Mouse (Mus musculus): ENCODE measurements around the gene Agpat3. TPM values are rescaled to one million over a fixed set of nuclear protein-coding genes. Genes with fewer than 3 reads are reported as not detected.

Gene Agpat3
- total and polyA plus RNA-seq, 3 experiments, result 0.07 TPM; not detected in 2

GRCm38 (mm10) chr10:78334923-78335561 is 17.2 kb downstream of the Agpat3 start:
- Histone ChIP-seq H3K4me1 (ENCODE audit: control insufficient read depth in 1 of 2, insufficient read depth in 2 of 2, low read length in 2 of 2) (no peaks in the 10 kb centered on the region), H3K9me3 (replicated peaks; ENCODE audit: insufficient read depth, low read length) (no peaks in the 10 kb centered on the region), H3K4me3 (ENCODE audit: control insufficient read depth in 1 of 2, insufficient read depth in 1 of 2, low read depth in 2 of 2, low read length in 2 of 2) (no peak overlapping the region), H3K79me2 (ENCODE audit: control insufficient read depth, insufficient read depth, low read length, poor library complexity) (no peaks in the 10 kb centered on the region), H3K9ac (ENCODE audit: control insufficient read depth, low read depth, low read length, poor library complexity, severe bottlenecking) (no peak overlapping the region), H3K27me3 (ENCODE audit: control insufficient read depth in 1 of 2, insufficient read depth in 2 of 2, low read length in 2 of 2) (peaks cover 29 to 31% of the 10 kb centered on the region in 2 experiments), H3K27ac (ENCODE audit: control insufficient read depth, low read depth, low read length) (no peak overlapping the region), H3K36me3 (ENCODE audit: control insufficient read depth in 1 of 2, insufficient read depth in 2 of 2, low read length in 2 of 2) (no peaks in the 10 kb centered on the region)
- DNase-seq (ENCODE audit: low read depth, low spot score), result no peak
- TF ChIP-seq ELF1 (IDR thresholded peaks at IDR 0.05; ENCODE audit: low read depth, low read length), result no peak
- TF ChIP-seq NELFE (IDR thresholded peaks at IDR 0.05; ENCODE audit: low read depth, low read length), result no peak
- no peak for TF ChIP-seq TCF12 (IDR thresholded peaks at IDR 0.05; ENCODE audit: low read depth, low read length)
- no peak for TF ChIP-seq RAD21 (IDR thresholded peaks at IDR 0.05; ENCODE audit: low read depth, low read length)
- no peak for TF ChIP-seq ETS1 (IDR thresholded peaks at IDR 0.05; ENCODE audit: low read depth, low read length)
- TF ChIP-seq MEF2A (IDR thresholded peaks at IDR 0.05; ENCODE audit: extremely low read depth, insufficient replicate concordance, low read depth, low read length, poor library complexity, severe bottlenecking), result no peak
- TF ChIP-seq SIN3A (IDR thresholded peaks at IDR 0.05; ENCODE audit: low read length), result no peak
- no peak for TF ChIP-seq CHD2 (IDR thresholded peaks at IDR 0.05; ENCODE audit: low read length)
- TF ChIP-seq MXI1 (IDR thresholded peaks at IDR 0.05; ENCODE audit: low read depth, low read length), result no peak
- TF ChIP-seq EP300 (IDR thresholded peaks at IDR 0.05; ENCODE audit: low read depth in 1 of 2, low read length in 2 of 2), result no peak
- no peak for TF ChIP-seq GABPA (IDR thresholded peaks at IDR 0.05; ENCODE audit: low read depth, low read length)
- TF ChIP-seq TAL1 (IDR thresholded peaks at IDR 0.05; ENCODE audit: low read length), result no peak
- no peak for TF ChIP-seq MYB (IDR thresholded peaks at IDR 0.05; ENCODE audit: low read depth, low read length)
- no peak for TF ChIP-seq ZMIZ1 (IDR thresholded peaks at IDR 0.05; ENCODE audit: low read depth, low read length)
- no peak for TF ChIP-seq BHLHE40 (IDR thresholded peaks at IDR 0.05; ENCODE audit: borderline replicate concordance, low read depth, low read length)
- no peak for TF ChIP-seq POLR2AphosphoS2 (IDR thresholded peaks at IDR 0.05; ENCODE audit: low read length)

DNA sequence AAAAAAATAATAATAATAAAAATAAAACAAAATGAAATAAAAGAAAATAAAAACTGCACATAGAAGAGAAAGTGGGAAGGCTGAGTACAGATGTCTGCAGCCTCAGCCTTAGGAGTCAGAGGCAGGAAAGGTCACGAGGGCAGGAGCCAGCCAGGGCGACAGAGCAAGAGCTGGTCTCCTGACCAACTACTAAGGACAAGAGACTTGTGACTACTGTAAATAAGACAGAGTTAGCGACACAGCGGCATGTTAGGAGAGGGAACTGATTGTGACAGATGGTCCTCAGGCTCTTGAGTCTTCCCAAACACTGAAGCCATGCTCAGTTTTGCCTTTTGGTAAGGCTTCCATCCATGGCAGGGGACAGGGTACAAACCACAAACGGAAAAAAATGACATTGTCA is 20.7 kb downstream of the Agpat3 start:
- no peak for DNase-seq (ENCODE audit: low read depth, low spot score)
- Histone ChIP-seq H3K79me2 (ENCODE audit: control insufficient read depth, insufficient read depth, low read length, poor library complexity) (no peaks in the 10 kb centered on the region), H3K9me3 (replicated peaks; ENCODE audit: insufficient read depth, low read length) (no peaks in the 10 kb centered on the region), H3K27ac (ENCODE audit: control insufficient read depth, low read depth, low read length) (no peak overlapping the region), H3K4me3 (ENCODE audit: control insufficient read depth in 1 of 2, insufficient read depth in 1 of 2, low read depth in 2 of 2, low read length in 2 of 2) (no peak overlapping the region), H3K9ac (ENCODE audit: control insufficient read depth, low read depth, low read length, poor library complexity, severe bottlenecking) (no peak overlapping the region), H3K4me1 (ENCODE audit: control insufficient read depth in 1 of 2, insufficient read depth in 2 of 2, low read length in 2 of 2) (no peaks in the 10 kb centered on the region), H3K27me3 (ENCODE audit: control insufficient read depth in 1 of 2, insufficient read depth in 2 of 2, low read length in 2 of 2) (peaks cover 25 to 26% of the 10 kb centered on the region in 2 experiments), H3K36me3 (ENCODE audit: control insufficient read depth in 1 of 2, insufficient read depth in 2 of 2, low read length in 2 of 2) (no peaks in the 10 kb centered on the region)
- TF ChIP-seq USF2 (IDR thresholded peaks at IDR 0.05; ENCODE audit: borderline replicate concordance in 1 of 2, insufficient read depth in 1 of 2, low read depth in 1 of 2, low read length in 2 of 2), result no peak
- no peak for TF ChIP-seq MXI1 (IDR thresholded peaks at IDR 0.05; ENCODE audit: low read depth, low read length)
- TF ChIP-seq UBTF (IDR thresholded peaks at IDR 0.05; ENCODE audit: borderline replicate concordance, insufficient read depth, low read depth, low read length), result no peak
- TF ChIP-seq GATA1 (IDR thresholded peaks at IDR 0.05; ENCODE audit: low read depth, low read length), result no peak
- TF ChIP-seq CHD1 (IDR thresholded peaks at IDR 0.05; ENCODE audit: low read depth, low read length), result no peak

Measured in MEL (cell line).